Mouse (Mus musculus): ENCODE measurements around the gene Leap2. TPM values are rescaled to one million over a fixed set of nuclear protein-coding genes. Genes with fewer than 3 reads are reported as not detected.

The Leap2 gene
- 2.6 TPM in 1 of 2 replicates, not detected in the other for total RNA-seq (2014; fragmentation: Nextera tagmentation)
- not detected in 2 replicates for total RNA-seq (2017)

DNA sequence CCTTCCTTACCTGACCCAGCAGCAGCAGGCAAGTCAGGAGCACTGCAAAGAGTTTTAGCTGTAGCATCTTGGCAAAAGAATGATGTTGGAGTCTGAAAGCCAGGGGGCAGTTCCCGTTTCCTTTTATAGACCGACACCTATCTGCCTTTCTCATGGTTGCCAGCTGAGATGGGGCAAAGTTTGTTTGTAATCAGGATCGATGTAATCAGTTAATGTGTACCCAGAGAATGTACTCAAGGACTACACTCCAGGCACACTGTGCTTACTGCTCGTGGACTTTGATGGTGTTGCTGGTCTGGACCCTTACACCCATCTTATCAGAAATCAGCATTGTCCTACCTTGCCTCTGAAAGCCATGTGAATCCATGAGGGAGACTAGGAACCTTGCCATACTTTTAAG is at the start of gene Leap2:
TSS of gene Leap2 (minus strand) at position 135 of the 400 bp plus-strand sequence.
- no peak for ATAC-seq (replicated peaks; ENCODE audit: low FRiP score, low TSS enrichment, poor library complexity, severe bottlenecking)

GRCm38 (mm10) chr11:53472709-53473108 is 49.7 kb upstream of the Leap2 start:
- ATAC-seq (replicated peaks; ENCODE audit: low FRiP score, low TSS enrichment, poor library complexity, severe bottlenecking), result no peak

GRCm38 (mm10) chr11:53469968-53470695 is 47.2 kb upstream of the Leap2 start, which contains the start of gene Gm9837:
Gene Gm9837 (minus strand): TSS chr11:53470479.
- ATAC-seq (replicated peaks; ENCODE audit: low FRiP score, low TSS enrichment, poor library complexity, severe bottlenecking), result peak; percentile 89

DNA sequence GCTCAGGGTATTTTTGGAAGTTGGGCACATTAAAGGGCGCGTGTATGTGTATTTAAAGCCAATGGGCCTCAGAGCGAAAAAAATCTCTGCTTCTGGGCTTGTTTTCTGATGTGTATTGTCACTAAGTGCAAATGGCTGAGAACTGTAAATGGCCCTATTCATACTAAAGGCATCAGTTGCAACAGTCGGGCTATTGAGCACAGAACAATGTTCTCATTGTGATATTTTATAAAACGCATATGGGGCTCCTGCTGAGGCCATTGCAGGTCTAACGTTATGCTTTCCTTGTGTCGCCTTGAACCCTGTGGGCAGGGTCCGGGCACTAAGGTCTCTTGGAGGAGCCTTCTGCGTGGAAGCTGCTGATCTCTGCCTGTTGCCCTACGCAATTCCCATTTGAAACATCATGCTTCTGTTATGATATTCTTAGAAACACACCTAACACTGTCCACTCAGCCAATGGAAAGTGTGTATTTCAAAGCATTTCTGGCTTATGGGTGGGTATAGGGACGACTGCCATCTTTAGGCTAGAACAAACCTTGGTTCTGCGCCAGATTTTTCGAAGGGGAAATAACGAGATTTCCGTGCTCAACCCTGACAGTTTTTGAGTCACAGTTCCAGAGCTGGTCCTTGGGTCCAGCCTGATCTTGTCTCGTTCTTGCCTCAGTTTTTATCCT is 46.5 kb upstream of the Leap2 start:
- no peak for ATAC-seq (replicated peaks; ENCODE audit: low FRiP score, low TSS enrichment, poor library complexity, severe bottlenecking)

GRCm38 (mm10) chr11:53466231-53466971 is 43.4 kb upstream of the Leap2 start:
- ATAC-seq (replicated peaks; ENCODE audit: low FRiP score, low TSS enrichment, poor library complexity, severe bottlenecking), result peak; percentile 46; the same call in 1 of the 2 replicates

- ATAC-seq (replicated peaks; ENCODE audit: low FRiP score, low TSS enrichment, poor library complexity, severe bottlenecking), result no peak
Observed at GRCm38 (mm10) chr11:53463551-53464424, 40.8 kb upstream of the Leap2 start.

GRCm38 (mm10) chr11:53461727-53462126 is 38.8 kb upstream of the Leap2 start:
- peak; percentile 81 for ATAC-seq (replicated peaks; ENCODE audit: low FRiP score, low TSS enrichment, poor library complexity, severe bottlenecking)

GRCm38 (mm10) chr11:53460192-53460591 is 37.2 kb upstream of the Leap2 start:
- no peak for ATAC-seq (replicated peaks; ENCODE audit: low FRiP score, low TSS enrichment, poor library complexity, severe bottlenecking)

DNA sequence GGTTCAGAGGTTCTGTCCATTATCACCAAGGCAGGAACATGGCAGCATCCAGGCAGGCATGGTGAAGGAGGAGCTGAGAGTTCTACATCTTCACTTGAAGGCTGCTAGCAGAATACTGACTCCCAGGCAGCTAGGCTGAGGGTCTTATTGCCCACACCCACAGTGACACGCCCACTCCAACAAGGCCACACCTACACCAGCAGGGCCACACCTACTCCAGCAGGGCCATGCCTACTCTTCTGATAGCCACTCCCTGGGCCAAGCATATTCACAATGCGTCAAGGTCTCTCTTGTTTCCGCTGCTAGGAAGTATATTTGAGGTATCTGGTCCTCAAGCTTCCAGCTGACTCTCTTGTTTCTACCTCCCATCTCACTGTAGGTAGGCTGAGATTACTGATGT is 36.0 kb upstream of the Leap2 start:
- ATAC-seq (replicated peaks; ENCODE audit: low FRiP score, low TSS enrichment, poor library complexity, severe bottlenecking), result no peak

GRCm38 (mm10) chr11:53457372-53457954 is 34.5 kb upstream of the Leap2 start:
- no peak for ATAC-seq (replicated peaks; ENCODE audit: low FRiP score, low TSS enrichment, poor library complexity, severe bottlenecking)

- ATAC-seq (replicated peaks; ENCODE audit: low FRiP score, low TSS enrichment, poor library complexity, severe bottlenecking), result peak; percentile 36; the same call in 1 of the 2 replicates
Observed at GRCm38 (mm10) chr11:53456474-53457371, 33.8 kb upstream of the Leap2 start, which contains the start of the genes Gm10447 and Shroom1. Gene Gm10447 (minus strand): TSS chr11:53457110. Gene Shroom1 (plus strand): TSS chr11:53457205.

GRCm38 (mm10) chr11:53453031-53453430 is 30.1 kb upstream of the Leap2 start:
- ATAC-seq (replicated peaks; ENCODE audit: low FRiP score, low TSS enrichment, poor library complexity, severe bottlenecking), result no peak

- no peak for ATAC-seq (replicated peaks; ENCODE audit: low FRiP score, low TSS enrichment, poor library complexity, severe bottlenecking)
Observed at GRCm38 (mm10) chr11:53452396-53452795, 29.4 kb upstream of the Leap2 start.

- ATAC-seq (replicated peaks; ENCODE audit: low FRiP score, low TSS enrichment, poor library complexity, severe bottlenecking), result no peak
Observed at GRCm38 (mm10) chr11:53451361-53451760, 28.4 kb upstream of the Leap2 start.

- no peak for ATAC-seq (replicated peaks; ENCODE audit: low FRiP score, low TSS enrichment, poor library complexity, severe bottlenecking)
Observed at GRCm38 (mm10) chr11:53450070-53450705, 27.2 kb upstream of the Leap2 start.

- ATAC-seq (replicated peaks; ENCODE audit: low FRiP score, low TSS enrichment, poor library complexity, severe bottlenecking), result no peak
Observed at GRCm38 (mm10) chr11:53448529-53448928, 25.6 kb upstream of the Leap2 start.

DNA sequence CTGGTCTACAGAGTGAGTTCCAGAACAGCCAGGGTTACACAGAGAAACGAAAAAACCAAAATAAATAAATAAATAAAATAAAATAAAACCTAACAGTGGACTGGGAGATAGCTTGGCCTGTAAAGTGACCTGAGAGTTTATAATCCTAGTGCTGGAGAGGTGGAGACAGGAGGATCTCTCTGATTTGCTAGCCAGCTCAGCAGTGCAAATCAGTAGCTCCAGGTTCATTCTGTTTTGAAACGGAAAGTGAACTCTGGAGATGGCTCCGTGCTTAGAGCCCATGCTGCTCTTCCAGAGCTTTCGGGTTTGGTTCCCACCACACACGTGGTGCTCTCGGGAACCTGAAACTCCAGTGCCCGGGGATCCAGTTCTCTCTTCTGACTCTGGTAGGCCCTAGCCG is 25.0 kb upstream of the Leap2 start:
- no peak for ATAC-seq (replicated peaks; ENCODE audit: low FRiP score, low TSS enrichment, poor library complexity, severe bottlenecking)
